Mouse (Mus musculus): ENCODE results near the gene Uevld. TPM values are rescaled to one million over a fixed set of nuclear protein-coding genes. Genes with fewer than 3 reads are reported as not detected.
"Not testable (repeated sequence)": the region's sequence is repeated elsewhere in the genome, so short reads cannot be mapped to it uniquely, and the experiment has no call there.

The Uevld gene
- polyA plus RNA-seq, 1 experiment from 2014 or later, result 13.6 TPM

DNA sequence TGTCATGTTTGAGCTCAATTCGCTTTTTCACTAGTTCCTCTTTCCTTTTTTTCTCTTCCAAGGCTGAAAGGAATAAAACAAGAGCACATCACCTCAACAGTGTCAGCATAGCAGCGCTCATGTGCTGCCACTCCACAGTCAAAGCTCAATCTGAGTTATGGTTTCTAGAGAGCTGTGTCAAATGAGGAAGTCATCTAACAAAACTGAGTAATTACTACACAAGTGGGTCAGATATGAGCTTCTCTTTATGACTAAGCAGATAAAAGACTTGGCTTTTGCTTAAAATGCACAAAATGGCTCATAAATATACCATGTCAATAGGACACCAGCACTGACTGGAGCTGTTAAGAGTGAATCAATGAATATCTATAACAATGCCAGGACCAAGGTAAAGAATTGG, 40.6 kb upstream of the Uevld start:
- Histone ChIP-seq H3K9me3 (ENCODE audit: control insufficient read depth, low read length) (no peaks in the 10 kb centered on the region), H3K36me3 (ENCODE audit: control insufficient read depth, insufficient read depth, low read length) (peaks cover 48% of the 10 kb centered on the region), H3K27me3 (ENCODE audit: control insufficient read depth, insufficient read depth, low read length) (no peaks in the 10 kb centered on the region), H3K4me2 (replicated peaks; ENCODE audit: low read depth, low read length) (no peak overlapping the region), H3K4me3 (ENCODE audit: low read length) (no peak overlapping the region), H3K4me1 (ENCODE audit: control insufficient read depth, insufficient read depth, low read length) (0 out of 2 replicates have a peak, but pooled peaks cover 12% of the 10 kb centered on the region), H3K27ac (ENCODE audit: low read depth, low read length) (no peak overlapping the region), H3K9ac (ENCODE audit: low read depth, low read length) (no peak overlapping the region)
- ATAC-seq (ENCODE audit: low FRiP score, low TSS enrichment), result no peak
- 94% methylated on average over 2 of the region's 2 CpGs for WGBS

DNA sequence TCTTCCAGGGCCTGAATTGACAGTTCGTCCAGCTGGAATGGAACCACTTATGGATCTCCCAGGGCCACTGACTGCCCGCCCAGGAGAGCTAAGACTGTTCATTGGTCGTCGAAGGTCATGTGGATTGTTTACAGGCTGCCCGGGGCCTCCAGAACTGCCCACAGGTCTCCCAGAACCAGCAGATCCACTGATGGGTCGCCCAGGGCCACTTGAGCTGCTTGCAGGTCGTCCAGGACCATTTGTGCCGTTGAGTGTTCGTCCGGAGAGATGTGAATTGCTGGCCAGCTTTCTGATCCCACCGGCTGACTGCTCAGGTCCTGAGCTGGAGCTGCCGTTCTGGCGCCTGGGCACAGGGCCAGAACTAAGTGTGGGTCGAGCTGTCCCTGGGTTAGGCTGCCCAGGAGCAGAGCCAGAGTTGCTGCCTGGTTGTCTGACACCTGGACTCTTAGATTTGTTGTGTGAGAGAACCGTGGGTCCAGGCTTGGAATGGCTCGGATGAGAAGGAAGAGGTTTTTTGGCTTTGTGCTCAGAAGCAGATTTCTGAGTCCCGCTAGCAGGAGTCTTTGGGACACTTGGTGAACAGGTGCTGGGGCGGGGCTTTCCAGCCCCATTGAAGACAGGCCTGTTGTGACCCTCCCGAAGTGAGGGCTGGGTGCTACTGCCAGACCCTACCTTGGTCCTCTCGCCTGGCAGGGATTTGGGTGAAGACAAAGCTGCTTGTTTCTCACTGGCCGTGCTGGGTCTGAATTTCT, 39.5 kb upstream of the Uevld start:
- Histone ChIP-seq H3K27ac (ENCODE audit: low read depth, low read length) (no peak overlapping the region), H3K9ac (ENCODE audit: low read depth, low read length) (no peak overlapping the region), H3K9me3 (ENCODE audit: control insufficient read depth, low read length) (no peaks in the 10 kb centered on the region), H3K27me3 (ENCODE audit: control insufficient read depth, insufficient read depth, low read length) (no peaks in the 10 kb centered on the region), H3K4me2 (replicated peaks; ENCODE audit: low read depth, low read length) (no peak overlapping the region), H3K4me1 (ENCODE audit: control insufficient read depth, insufficient read depth, low read length) (0 out of 2 replicates have a peak, but pooled peaks cover 12% of the 10 kb centered on the region), H3K4me3 (ENCODE audit: low read length) (no peak overlapping the region), H3K36me3 (ENCODE audit: control insufficient read depth, insufficient read depth, low read length) (peaks cover 58% of the 10 kb centered on the region)
- 87% methylated on average over 21 of the region's 21 CpGs for WGBS
- no peak for ATAC-seq (ENCODE audit: low FRiP score, low TSS enrichment)

DNA sequence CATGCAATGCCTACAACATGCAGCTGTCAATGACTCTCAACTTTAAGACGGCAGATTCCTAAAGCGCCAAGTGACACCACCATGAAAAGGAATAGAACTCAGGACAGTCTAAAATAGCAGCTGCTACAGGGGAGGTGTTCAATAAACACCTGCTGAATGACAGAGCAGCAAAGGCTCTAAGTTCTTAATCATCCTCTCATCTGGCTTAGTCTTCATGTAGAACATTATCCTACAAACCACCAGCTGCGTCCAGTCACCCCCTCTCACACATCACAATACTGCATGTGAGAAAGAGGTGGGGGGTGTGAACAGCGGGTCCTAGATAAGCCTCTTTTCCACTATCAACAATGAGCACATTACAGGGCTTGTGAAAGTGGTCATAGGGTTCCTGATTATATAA, 38.7 kb upstream of the Uevld start:
- H3K36me3 ChIP-seq (ENCODE audit: control insufficient read depth, insufficient read depth, low read length), result peaks cover 66% of the 10 kb centered on the region

DNA sequence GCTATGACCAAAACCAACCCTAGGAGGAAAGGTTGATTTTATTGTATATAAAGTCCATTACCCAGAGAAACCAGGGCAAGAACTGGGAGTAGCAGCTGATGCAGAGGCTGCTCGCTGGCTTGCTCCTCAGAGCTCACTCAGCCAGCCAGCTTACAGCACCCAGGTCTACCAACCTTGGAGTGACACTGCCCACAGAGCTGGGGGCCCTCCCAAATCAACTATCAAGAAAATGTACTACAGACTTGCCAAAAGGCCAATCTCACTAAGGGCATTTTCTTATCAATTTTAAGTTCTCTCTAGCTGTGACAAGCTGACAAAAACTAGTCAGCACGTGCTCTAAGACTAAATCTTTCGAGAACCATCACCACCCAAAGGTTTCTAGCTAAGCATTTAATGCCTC, 37.2 kb upstream of the Uevld start:
- peaks cover 76% of the 10 kb centered on the region for H3K36me3 ChIP-seq (ENCODE audit: control insufficient read depth, insufficient read depth, low read length)
- no peaks in the 10 kb centered on the region for H3K27me3 ChIP-seq (ENCODE audit: control insufficient read depth, insufficient read depth, low read length)
- H3K4me3 ChIP-seq (ENCODE audit: low read length), result no peak overlapping the region
- WGBS, result 90% methylated on average over 3 of the region's 3 CpGs
- H3K9ac ChIP-seq (ENCODE audit: low read depth, low read length), result no peak overlapping the region
- H3K4me2 ChIP-seq (replicated peaks; ENCODE audit: low read depth, low read length), result no peak overlapping the region
- 0 out of 2 replicates have a peak, but pooled peaks cover 7% of the 10 kb centered on the region for H3K4me1 ChIP-seq (ENCODE audit: control insufficient read depth, insufficient read depth, low read length)
- ATAC-seq (ENCODE audit: low FRiP score, low TSS enrichment), result no peak
- H3K27ac ChIP-seq (ENCODE audit: low read depth, low read length), result no peak overlapping the region
- no peaks in the 10 kb centered on the region for H3K9me3 ChIP-seq (ENCODE audit: control insufficient read depth, low read length)

More for the DNA sequence above, 38.7 kb upstream of the Uevld start:
- WGBS, result 88% methylated on average over 4 of the region's 4 CpGs
- no peak overlapping the region for H3K4me2 ChIP-seq (replicated peaks; ENCODE audit: low read depth, low read length)
- H3K27me3 ChIP-seq (ENCODE audit: control insufficient read depth, insufficient read depth, low read length), result no peaks in the 10 kb centered on the region
- no peak for ATAC-seq (ENCODE audit: low FRiP score, low TSS enrichment)
- H3K4me1 ChIP-seq (ENCODE audit: control insufficient read depth, insufficient read depth, low read length), result 0 out of 2 replicates have a peak, but pooled peaks cover 12% of the 10 kb centered on the region
- H3K9me3 ChIP-seq (ENCODE audit: control insufficient read depth, low read length), result no peaks in the 10 kb centered on the region
- H3K9ac ChIP-seq (ENCODE audit: low read depth, low read length), result no peak overlapping the region
- H3K27ac ChIP-seq (ENCODE audit: low read depth, low read length), result no peak overlapping the region
- H3K4me3 ChIP-seq (ENCODE audit: low read length), result no peak overlapping the region

DNA sequence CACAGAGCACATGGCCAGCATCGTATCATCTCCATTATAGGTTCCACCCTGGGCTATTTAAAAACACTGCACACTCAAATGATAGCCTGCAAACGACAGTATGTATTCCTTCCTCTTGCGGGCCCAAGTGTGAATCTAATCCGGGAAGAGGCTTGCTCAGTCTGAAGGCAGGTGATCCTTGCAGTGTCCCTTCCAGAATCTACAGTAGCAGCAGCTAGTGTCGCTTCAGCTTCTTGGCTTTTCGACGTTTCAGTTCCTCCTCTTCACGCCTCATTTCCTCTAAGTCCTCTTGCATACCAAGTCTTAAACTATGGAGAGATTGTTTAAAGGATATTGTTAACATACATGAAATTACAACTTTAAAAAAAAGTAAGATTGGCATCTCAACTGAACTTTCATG, 34.8 kb upstream of the Uevld start:
- Histone ChIP-seq H3K9me3 (ENCODE audit: control insufficient read depth, low read length) (no peaks in the 10 kb centered on the region), H3K27me3 (ENCODE audit: control insufficient read depth, insufficient read depth, low read length) (no peaks in the 10 kb centered on the region), H3K27ac (ENCODE audit: low read depth, low read length) (no peak overlapping the region), H3K4me2 (replicated peaks; ENCODE audit: low read depth, low read length) (no peak overlapping the region), H3K4me3 (ENCODE audit: low read length) (no peak overlapping the region), H3K4me1 (ENCODE audit: control insufficient read depth, insufficient read depth, low read length) (no peaks in the 10 kb centered on the region), H3K36me3 (ENCODE audit: control insufficient read depth, insufficient read depth, low read length) (peaks cover 70% of the 10 kb centered on the region), H3K9ac (ENCODE audit: low read depth, low read length) (no peak overlapping the region)
- no peak for ATAC-seq (ENCODE audit: low FRiP score, low TSS enrichment)
- WGBS, result 57% methylated on average over 8 of the region's 8 CpGs

DNA sequence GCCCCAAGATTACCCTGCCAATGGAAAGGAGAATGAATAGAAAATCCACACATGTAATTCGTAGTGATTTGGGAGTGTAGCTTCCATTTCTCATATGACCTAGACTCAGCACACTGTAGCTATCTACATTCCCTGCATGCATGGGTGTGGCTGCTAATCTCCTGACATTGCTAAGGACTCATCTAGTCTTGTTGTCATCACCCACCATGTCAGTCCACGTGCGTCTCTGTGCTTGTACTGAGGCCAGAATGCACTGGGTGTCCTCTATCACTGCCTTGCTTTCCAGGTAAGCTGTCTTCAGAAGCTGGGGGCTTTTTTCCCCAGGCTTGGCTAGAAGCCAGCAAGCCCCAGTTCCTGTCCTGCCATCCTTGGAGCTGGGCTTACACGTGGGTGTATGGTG, 31.1 kb upstream of the Uevld start:
- not testable (repeated sequence) for H3K27me3 ChIP-seq (ENCODE audit: control insufficient read depth, insufficient read depth, low read length); H3K4me1 ChIP-seq (ENCODE audit: control insufficient read depth, insufficient read depth, low read length); ATAC-seq (ENCODE audit: low FRiP score, low TSS enrichment); H3K4me2 ChIP-seq (replicated peaks; ENCODE audit: low read depth, low read length); H3K4me3 ChIP-seq (ENCODE audit: low read length); H3K9ac ChIP-seq (ENCODE audit: low read depth, low read length); H3K9me3 ChIP-seq (ENCODE audit: control insufficient read depth, low read length); H3K27ac ChIP-seq (ENCODE audit: low read depth, low read length)
- peaks cover 38% of the 10 kb centered on the region for H3K36me3 ChIP-seq (ENCODE audit: control insufficient read depth, insufficient read depth, low read length)
- 81% methylated on average over 4 of the region's 4 CpGs for WGBS

DNA sequence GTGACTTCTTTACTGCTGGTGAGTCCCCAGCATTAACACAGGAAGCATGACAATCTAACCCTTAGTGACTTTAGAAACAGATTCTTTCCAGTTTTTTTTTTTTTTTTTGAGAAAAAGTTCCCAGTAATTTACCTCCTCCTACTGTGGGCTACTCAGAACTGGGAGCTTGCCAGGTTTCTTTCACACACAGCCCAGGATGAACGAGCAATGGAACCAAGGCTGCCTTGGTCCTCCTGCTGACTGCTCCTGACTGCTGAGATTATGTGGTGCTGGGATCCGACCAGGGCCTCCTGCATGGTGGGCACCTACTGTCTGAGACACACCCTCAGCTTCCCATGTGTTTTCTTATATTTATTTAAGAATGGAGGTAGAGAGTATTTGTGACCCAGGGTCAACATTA, 28.7 kb upstream of the Uevld start:
- no peaks in the 10 kb centered on the region for H3K9me3 ChIP-seq (ENCODE audit: control insufficient read depth, low read length)
- 43% methylated on average over 2 of the region's 2 CpGs for WGBS
- 0 out of 2 replicates have a peak, but pooled peaks cover 10% of the 10 kb centered on the region for H3K4me1 ChIP-seq (ENCODE audit: control insufficient read depth, insufficient read depth, low read length)
- H3K4me3 ChIP-seq (ENCODE audit: low read length), result no peak overlapping the region
- H3K4me2 ChIP-seq (replicated peaks; ENCODE audit: low read depth, low read length), result no peak overlapping the region
- peaks cover 16% of the 10 kb centered on the region for H3K36me3 ChIP-seq (ENCODE audit: control insufficient read depth, insufficient read depth, low read length)
- H3K27ac ChIP-seq (ENCODE audit: low read depth, low read length), result no peak overlapping the region
- no peak overlapping the region for H3K9ac ChIP-seq (ENCODE audit: low read depth, low read length)
- no peaks in the 10 kb centered on the region for H3K27me3 ChIP-seq (ENCODE audit: control insufficient read depth, insufficient read depth, low read length)
- peak; percentile 64 for ATAC-seq (ENCODE audit: low FRiP score, low TSS enrichment)

DNA sequence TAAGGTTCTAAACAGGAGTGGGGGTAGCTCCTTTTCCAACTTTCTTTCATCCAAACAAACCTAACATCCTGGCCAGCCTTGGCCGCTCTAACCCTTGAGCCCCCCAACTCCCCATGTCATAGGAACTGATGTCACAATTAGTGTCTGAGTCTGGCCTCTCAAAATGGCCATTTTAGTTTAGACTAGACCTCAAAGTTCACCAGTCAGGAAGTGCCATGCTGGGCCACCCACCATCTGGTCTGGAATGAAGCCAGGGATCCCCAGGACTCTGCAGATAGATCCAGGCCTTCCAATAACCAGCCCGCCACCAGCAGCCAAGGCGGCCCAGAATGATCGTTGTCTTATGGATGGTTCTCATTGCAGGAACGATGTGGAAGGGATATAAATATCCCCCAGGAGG, 28.3 kb upstream of the Uevld start:
- 34% methylated on average over 5 of the region's 5 CpGs for WGBS
- peak; percentile 60; the same call in 1 of the 2 replicates for ATAC-seq (ENCODE audit: low FRiP score, low TSS enrichment)
- Histone ChIP-seq H3K9me3 (ENCODE audit: control insufficient read depth, low read length) (no peaks in the 10 kb centered on the region), H3K4me3 (ENCODE audit: low read length) (no peak overlapping the region), H3K9ac (ENCODE audit: low read depth, low read length) (no peak overlapping the region), H3K27ac (ENCODE audit: low read depth, low read length) (no peak overlapping the region), H3K27me3 (ENCODE audit: control insufficient read depth, insufficient read depth, low read length) (no peaks in the 10 kb centered on the region), H3K4me1 (ENCODE audit: control insufficient read depth, insufficient read depth, low read length) (0 out of 2 replicates have a peak, but pooled peaks cover 10% of the 10 kb centered on the region), H3K36me3 (ENCODE audit: control insufficient read depth, insufficient read depth, low read length) (peaks cover 12% of the 10 kb centered on the region; the same call in 1 of the 2 replicates), H3K4me2 (replicated peaks; ENCODE audit: low read depth, low read length) (no peak overlapping the region)

DNA sequence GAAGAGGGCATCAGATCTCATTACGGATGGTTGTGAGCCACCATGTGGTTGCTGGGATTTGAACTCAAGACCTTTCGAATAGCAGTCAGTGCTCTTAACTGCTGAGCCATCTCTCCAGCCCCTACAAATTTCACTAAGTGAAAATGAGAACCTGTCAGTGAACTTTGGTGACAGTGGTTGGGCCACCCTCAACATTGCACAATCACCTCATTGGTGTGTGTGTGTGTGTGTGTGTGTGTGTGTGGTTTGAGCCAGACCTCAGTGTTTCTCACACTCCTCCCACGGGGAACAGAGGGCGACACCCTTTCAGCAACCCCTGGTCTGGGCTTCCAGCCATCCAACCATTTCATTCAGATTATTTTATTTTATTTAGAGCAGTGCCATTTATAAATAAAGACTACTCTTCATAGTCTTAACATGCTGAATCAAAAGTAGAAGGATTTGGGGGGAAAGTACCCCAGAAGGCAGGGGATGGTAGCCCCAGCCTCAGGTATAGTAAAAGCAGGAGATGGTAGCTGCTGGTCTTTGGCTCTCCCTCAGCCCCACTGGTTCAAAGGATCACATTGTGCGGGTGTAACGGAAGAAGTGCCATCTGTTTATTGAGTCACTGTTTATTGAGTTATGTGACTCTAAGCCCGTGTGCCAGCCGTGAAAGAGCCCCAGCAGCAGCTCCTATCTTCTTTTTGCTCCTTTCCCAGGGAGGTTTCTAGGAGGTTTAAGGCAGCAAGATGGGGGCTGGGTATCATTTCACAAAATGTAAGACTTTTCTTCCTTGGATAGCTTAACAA, 27.6 kb upstream of the Uevld start:
- no peak overlapping the region for H3K4me2 ChIP-seq (replicated peaks; ENCODE audit: low read depth, low read length)
- H3K27ac ChIP-seq (ENCODE audit: low read depth, low read length), result no peak overlapping the region
- ATAC-seq (ENCODE audit: low FRiP score, low TSS enrichment), result no peak
- H3K9me3 ChIP-seq (ENCODE audit: control insufficient read depth, low read length), result no peaks in the 10 kb centered on the region
- no peak overlapping the region for H3K9ac ChIP-seq (ENCODE audit: low read depth, low read length)
- WGBS, result 46% methylated on average over 8 of the region's 8 CpGs
- H3K36me3 ChIP-seq (ENCODE audit: control insufficient read depth, insufficient read depth, low read length), result peaks cover 8% of the 10 kb centered on the region; the same call in 1 of the 2 replicates
- H3K4me3 ChIP-seq (ENCODE audit: low read length), result no peak overlapping the region
- H3K27me3 ChIP-seq (ENCODE audit: control insufficient read depth, insufficient read depth, low read length), result no peaks in the 10 kb centered on the region
- H3K4me1 ChIP-seq (ENCODE audit: control insufficient read depth, insufficient read depth, low read length), result 0 out of 2 replicates have a peak, but pooled peaks cover 10% of the 10 kb centered on the region

Data from kidney, embryonic 14.5 days (tissue).